8 mouse cellular contexts compared by ENCODE assay signal in genomic region chr9:61164501-61165251, GRCm38 (mm10).
DNase-seq lines count a peak whose midpoint lies in the region; ATAC-seq lines count a peak whose summit lies in the region.

No protein-coding gene starts in this region.

- H3K9me3 ChIP-seq in limb, embryonic 12.5 days = no peaks in the 10 kb centered on the region

- peaks cover 57% of the 10 kb centered on the region for H3K4me1 ChIP-seq in limb, embryonic 12.5 days (replicated peaks)

- no peaks in the 10 kb centered on the region for H3K36me3 ChIP-seq in limb, embryonic 12.5 days

- intact Hi-C loops in gastrocnemius, postnatal 36 days (cut with DNase I) = no loop called here
- intact Hi-C loops in left cerebral cortex, postnatal 36 days (cut with DNase I) = no loop called here

- H3K4me2 ChIP-seq in limb, embryonic 12.5 days = 0 out of 2 replicates have a peak overlapping the region, but pooled peaks have one; percentile 28

- H3K4me3 ChIP-seq in limb, embryonic 12.5 days (replicated peaks) = no peak overlapping the region

- 0 out of 2 replicates have a peak, but pooled peaks have one; percentile 33 for ATAC-seq in limb, embryonic 12.5 days (ENCODE audit: insufficient number of reproducible peaks, insufficient read depth, low FRiP score, low TSS enrichment, low read depth)

- peak; percentile 42 to 51 for DNase-seq in cerebellum, postnatal 10 days
- DNase-seq in cerebellum, postnatal 4 days (ENCODE audit: low spot score in 2 of 2) = no peak
- peak; percentile 85 to 90 for DNase-seq in adrenal gland, adult (ENCODE audit: inconsistent age in 2 of 2, low spot score in 1 of 2)
- DNase-seq in gastrocnemius, postnatal 36 days = peak; percentile 52 to 67
- peak; percentile 29 to 69 for DNase-seq in urinary bladder, postnatal 36 days (ENCODE audit: low spot score in 2 of 2)
- no peak for DNase-seq in left cerebral cortex, adult 9 months (ENCODE audit: low spot score in 2 of 2)
- no peak for DNase-seq in left cerebral cortex, postnatal 36 days (ENCODE audit: low spot score in 2 of 2)

- no peak overlapping the region for H3K9ac ChIP-seq in limb, embryonic 12.5 days (replicated peaks)

- H3K27me3 ChIP-seq in limb, embryonic 12.5 days = peaks cover 31% of the 10 kb centered on the region

- peak overlapping the region; percentile 32 for H3K27ac ChIP-seq in limb, embryonic 12.5 days

- WGBS in limb, embryonic 12.5 days = 46% methylated on average over 11 of the region's 11 CpGs

Comparison
In these comparisons a context has a peak if more than half of its experiments do, and no peak if none do; other contexts are left out.
1. DNase-seq: peak in cerebellum, postnatal 10 days (2 of 2), adrenal gland, adult (2 of 2), gastrocnemius, postnatal 36 days (2 of 2) and urinary bladder, postnatal 36 days (2 of 2); none in cerebellum, postnatal 4 days (0 of 2), left cerebral cortex, adult 9 months (0 of 2) and left cerebral cortex, postnatal 36 days (0 of 2).